Mouse (Mus musculus): Measurements from ENCODE around the gene Kcne3. TPM values are rescaled to one million over a fixed set of nuclear protein-coding genes. Genes with fewer than 3 reads are reported as not detected.

Gene Kcne3
- total RNA-seq, 2 experiments from 2014 or later: 0.37 TPM; not detected in 1

- no peak for DNase-seq (ENCODE audit: low spot score in 2 of 2)
Measured at GRCm38 (mm10) chr7:100181176-100181575, 4.9 kb downstream of the Kcne3 start.

- no peak for DNase-seq (ENCODE audit: low spot score in 2 of 2)
Measured at GRCm38 (mm10) chr7:100181614-100182013, 5.3 kb downstream of the Kcne3 start.

- no peak for DNase-seq (ENCODE audit: low spot score in 2 of 2)
Measured at GRCm38 (mm10) chr7:100182388-100182787, 6.1 kb downstream of the Kcne3 start.

- peak; percentile 37 to 58 for DNase-seq (ENCODE audit: low spot score in 2 of 2)
Measured at GRCm38 (mm10) chr7:100187601-100188000, 11.3 kb downstream of the Kcne3 start.

GRCm38 (mm10) chr7:100190167-100190566 lies 13.9 kb downstream of the Kcne3 start:
- DNase-seq (ENCODE audit: low spot score in 2 of 2): no peak

GRCm38 (mm10) chr7:100190778-100191177 lies 14.5 kb downstream of the Kcne3 start:
- peak; percentile 53 to 80 for DNase-seq (ENCODE audit: low spot score in 2 of 2)

GRCm38 (mm10) chr7:100201191-100201590 lies 24.9 kb downstream of the Kcne3 start:
- DNase-seq (ENCODE audit: low spot score in 2 of 2): no peak

- no peak for DNase-seq (ENCODE audit: low spot score in 2 of 2)
Measured at GRCm38 (mm10) chr7:100203616-100204015, 27.3 kb downstream of the Kcne3 start.

- no peak for DNase-seq (ENCODE audit: low spot score in 2 of 2)
Measured at GRCm38 (mm10) chr7:100204871-100205270, 28.6 kb downstream of the Kcne3 start.

GRCm38 (mm10) chr7:100206144-100206543 lies 29.8 kb downstream of the Kcne3 start:
- DNase-seq (ENCODE audit: low spot score in 2 of 2): no peak

- no peak for DNase-seq (ENCODE audit: low spot score in 2 of 2)
Measured at GRCm38 (mm10) chr7:100207886-100208285, 31.6 kb downstream of the Kcne3 start.

GRCm38 (mm10) chr7:100214310-100214709 lies 38.0 kb downstream of the Kcne3 start:
- DNase-seq (ENCODE audit: low spot score in 2 of 2): no peak

GRCm38 (mm10) chr7:100215116-100215732 lies 38.9 kb downstream of the Kcne3 start:
- DNase-seq (ENCODE audit: low spot score in 2 of 2): no peak

GRCm38 (mm10) chr7:100215976-100216375 lies 39.7 kb downstream of the Kcne3 start:
- no peak for DNase-seq (ENCODE audit: low spot score in 2 of 2)

GRCm38 (mm10) chr7:100216601-100217565 lies 40.6 kb downstream of the Kcne3 start:
- DNase-seq (ENCODE audit: low spot score in 2 of 2): peak; percentile 41 to 57

GRCm38 (mm10) chr7:100227158-100227875 lies 51.0 kb downstream of the Kcne3 start, which contains the start of gene Pgm2l1:
TSS of gene Pgm2l1 (plus strand) at chr7:100227394.
- DNase-seq (ENCODE audit: low spot score in 2 of 2): peak; percentile 97 to 98

- DNase-seq (ENCODE audit: low spot score in 2 of 2): peak in 1 of 2 experiments; percentile 26
Measured at GRCm38 (mm10) chr7:100227896-100228525, 51.7 kb downstream of the Kcne3 start.

- no peak for DNase-seq (ENCODE audit: low spot score in 2 of 2)
Measured at GRCm38 (mm10) chr7:100228957-100229356, 52.7 kb downstream of the Kcne3 start.

- no peak for DNase-seq (ENCODE audit: low spot score in 2 of 2)
Measured at GRCm38 (mm10) chr7:100230646-100231045, 54.3 kb downstream of the Kcne3 start.

- DNase-seq (ENCODE audit: low spot score in 2 of 2): no peak
Measured at GRCm38 (mm10) chr7:100231661-100232060, 55.4 kb downstream of the Kcne3 start.

GRCm38 (mm10) chr7:100233681-100234080 lies 57.4 kb downstream of the Kcne3 start:
- DNase-seq (ENCODE audit: low spot score in 2 of 2): no peak
